Comparison of ENCODE assay signal across 12 mouse cellular contexts in genomic region chr17:56509021-56509640, GRCm38 (mm10). TPM values are rescaled to one million over a fixed set of nuclear protein-coding genes. Genes with fewer than 3 reads are reported as not detected.
DNase-seq lines count a peak whose midpoint lies in the region; ATAC-seq lines count a peak whose summit lies in the region.
"Had no signal": no experiment of that assay in that cellular context is flagged by ENCODE, and none has a peak within 500 bp of the region (broad histone marks: within the 10 kb centered on the region; RNA-seq: fewer than 3 reads in every experiment).

No protein-coding gene starts in this region.

- H3K27ac ChIP-seq in heart, embryonic 10.5 days: no peak overlapping the region
- peak overlapping the region; percentile 60 for H3K27ac ChIP-seq in midbrain, embryonic 10.5 days (replicated peaks)
- H3K27ac ChIP-seq in midbrain, embryonic 16.5 days (ENCODE audit: low read length): no peak overlapping the region
- peak overlapping the region; percentile 64 for H3K27ac ChIP-seq in hindbrain, embryonic 12.5 days
- H3K27ac ChIP-seq in neural tube, embryonic 13.5 days (replicated peaks): peak overlapping the region; percentile 53

- H3K4me1 ChIP-seq in heart, embryonic 10.5 days: peaks cover 36% of the 10 kb centered on the region
- peaks cover 56% of the 10 kb centered on the region for H3K4me1 ChIP-seq in midbrain, embryonic 10.5 days
- peaks cover 16% of the 10 kb centered on the region for H3K4me1 ChIP-seq in midbrain, embryonic 16.5 days (ENCODE audit: control insufficient read depth, insufficient read depth, low read length)
- H3K4me1 ChIP-seq in hindbrain, embryonic 12.5 days: peaks cover 38% of the 10 kb centered on the region
- peaks cover 51% of the 10 kb centered on the region for H3K4me1 ChIP-seq in neural tube, embryonic 13.5 days (replicated peaks)

- intact Hi-C loops in heart, postnatal 36 days (cut with DNase I): no loop called here

- ATAC-seq in midbrain, embryonic 16.5 days: no peak
- peak; percentile 23 for ATAC-seq in hindbrain, embryonic 12.5 days (ENCODE audit: low FRiP score)
- ATAC-seq in neural tube, embryonic 13.5 days (ENCODE audit: low read depth): peak; percentile 14; the same call in 1 of the 2 replicates

- H3K4me2 ChIP-seq in midbrain, embryonic 16.5 days (ENCODE audit: low read length): no peak overlapping the region
- H3K4me2 ChIP-seq in hindbrain, embryonic 12.5 days (replicated peaks): peak overlapping the region; percentile 27; the same call in 1 of the 2 replicates
- H3K4me2 ChIP-seq in neural tube, embryonic 13.5 days: peak overlapping the region; percentile 18; the same call in 1 of the 2 replicates

- peaks cover 7% of the 10 kb centered on the region for H3K9me3 ChIP-seq in heart, embryonic 10.5 days
- peaks cover 19% of the 10 kb centered on the region for H3K9me3 ChIP-seq in midbrain, embryonic 10.5 days (replicated peaks)
- no peaks in the 10 kb centered on the region for H3K9me3 ChIP-seq in midbrain, embryonic 16.5 days (replicated peaks; ENCODE audit: control insufficient read depth, low read length, poor library complexity, severe bottlenecking)
- no peaks in the 10 kb centered on the region for H3K9me3 ChIP-seq in hindbrain, embryonic 12.5 days (replicated peaks)
- H3K9me3 ChIP-seq in neural tube, embryonic 13.5 days: no peaks in the 10 kb centered on the region

- no peak for DNase-seq in heart, embryonic 10.5 days (ENCODE audit: low spot score)
- DNase-seq in heart, postnatal 36 days: no peak
- no peak for DNase-seq in midbrain, embryonic 10.5 days (ENCODE audit: low spot score)
- no peak for DNase-seq in spleen, adult 12 weeks (ENCODE audit: low spot score)
- no peak for DNase-seq in urinary bladder, adult 2 months (ENCODE audit: low spot score)
- DNase-seq: heart, postnatal 10 days had no signal

- H3K4me3 ChIP-seq in heart, embryonic 10.5 days: peak overlapping the region; percentile 25
- H3K4me3 ChIP-seq in midbrain, embryonic 10.5 days: peak overlapping the region; percentile 35
- no peak overlapping the region for H3K4me3 ChIP-seq in midbrain, embryonic 16.5 days (ENCODE audit: low read depth, low read length)
- no peak overlapping the region for H3K4me3 ChIP-seq in hindbrain, embryonic 12.5 days
- H3K4me3 ChIP-seq in neural tube, embryonic 13.5 days: no peak overlapping the region
- H3K4me3 ChIP-seq: left cerebral cortex, adult 2 months had no signal

- peaks cover 58% of the 10 kb centered on the region for H3K27me3 ChIP-seq in heart, embryonic 10.5 days (ENCODE audit: insufficient read depth, poor library complexity, severe bottlenecking)
- H3K27me3 ChIP-seq in midbrain, embryonic 10.5 days (ENCODE audit: low read depth, poor library complexity, severe bottlenecking): peaks cover 71% of the 10 kb centered on the region
- peaks cover 29% of the 10 kb centered on the region for H3K27me3 ChIP-seq in midbrain, embryonic 16.5 days (ENCODE audit: control insufficient read depth, insufficient read depth, low read depth, low read length)
- H3K27me3 ChIP-seq in hindbrain, embryonic 12.5 days: peaks cover 51% of the 10 kb centered on the region
- H3K27me3 ChIP-seq in neural tube, embryonic 13.5 days: peaks cover 39% of the 10 kb centered on the region

- H3K36me3 ChIP-seq in heart, embryonic 10.5 days: 0 out of 2 replicates have a peak, but pooled peaks cover 4% of the 10 kb centered on the region
- H3K36me3 ChIP-seq in midbrain, embryonic 10.5 days: no peaks in the 10 kb centered on the region
- H3K36me3 ChIP-seq in midbrain, embryonic 16.5 days (ENCODE audit: control insufficient read depth, insufficient read depth, low read length): no peaks in the 10 kb centered on the region
- H3K36me3 ChIP-seq in hindbrain, embryonic 12.5 days: no peaks in the 10 kb centered on the region
- no peaks in the 10 kb centered on the region for H3K36me3 ChIP-seq in neural tube, embryonic 13.5 days

- H3K9ac ChIP-seq in midbrain, embryonic 16.5 days (ENCODE audit: low read depth, low read length): no peak overlapping the region
- H3K9ac ChIP-seq in hindbrain, embryonic 12.5 days: 0 out of 2 replicates have a peak overlapping the region, but pooled peaks have one; percentile 10
- H3K9ac ChIP-seq in neural tube, embryonic 13.5 days: 0 out of 2 replicates have a peak overlapping the region, but pooled peaks have one; percentile 45

- WGBS in heart, embryonic 10.5 days: 33% methylated on average over 10 of the region's 10 CpGs
- 41% methylated on average over 10 of the region's 10 CpGs for WGBS in midbrain, embryonic 10.5 days
- WGBS in midbrain, embryonic 16.5 days: 29% methylated on average over 10 of the region's 10 CpGs
- 29% methylated on average over 10 of the region's 10 CpGs for WGBS in hindbrain, embryonic 12.5 days
- WGBS in neural tube, embryonic 13.5 days: 36% methylated on average over 10 of the region's 10 CpGs

RNA-seq across cellular contexts. Expression of gene Znrf4, which starts 3.1 kb away (rescaled TPM):
- not detected in 2 replicates for polyA plus RNA-seq in heart, embryonic 10.5 days (2016; fragmentation: Nextera tagmentation; extraction: Ambion mirVana)
- not detected for total RNA-seq in heart, postnatal 36 days (2021)
- polyA plus RNA-seq in midbrain, embryonic 10.5 days (2016; fragmentation: Nextera tagmentation; extraction: Ambion mirVana): not detected in 2 replicates
- polyA plus RNA-seq in midbrain, embryonic 16.5 days (2015; fragmentation: Nextera tagmentation; extraction: Ambion mirVana): not detected in 2 replicates
- not detected in 2 replicates for polyA plus RNA-seq in hindbrain, embryonic 12.5 days (2016; fragmentation: Nextera tagmentation; extraction: Ambion mirVana)
- not detected in 2 replicates for polyA plus RNA-seq in neural tube, embryonic 13.5 days (2015; fragmentation: Nextera tagmentation; extraction: Ambion mirVana)
- polyA plus RNA-seq in urinary bladder, adult 2 months (2012; rRNA removed): not detected in 2 replicates
- total RNA-seq: heart, postnatal 10 days; left cerebral cortex, adult 2 months had no signal
- polyA plus RNA-seq: C2C12; neural tube, embryonic 14.5 days had no signal

RNA-seq across cellular contexts. Expression of gene Ptprs, which starts 32.8 kb away (rescaled TPM):
- polyA plus RNA-seq in heart, embryonic 10.5 days (2016; fragmentation: Nextera tagmentation; extraction: Ambion mirVana): 50.4 and 73.5 TPM in 2 replicates
- 10 to 100 TPM; 45.8 to 47.7 TPM for total RNA-seq in heart, postnatal 36 days (2021)
- polyA plus RNA-seq in midbrain, embryonic 10.5 days (2016; fragmentation: Nextera tagmentation; extraction: Ambion mirVana): 89.7 and 131 TPM in 2 replicates
- 293 and 299 TPM in 2 replicates for polyA plus RNA-seq in midbrain, embryonic 16.5 days (2015; fragmentation: Nextera tagmentation; extraction: Ambion mirVana)
- 316 and 326 TPM in 2 replicates for polyA plus RNA-seq in hindbrain, embryonic 12.5 days (2016; fragmentation: Nextera tagmentation; extraction: Ambion mirVana)
- 251 and 260 TPM in 2 replicates for polyA plus RNA-seq in neural tube, embryonic 13.5 days (2015; fragmentation: Nextera tagmentation; extraction: Ambion mirVana)
- 313 and 341 TPM in 2 replicates for polyA plus RNA-seq in urinary bladder, adult 2 months (2012; rRNA removed)

RNA-seq across cellular contexts. Expression of gene Gm20219, which starts 45.1 kb away (rescaled TPM):
- 0.33 and 0.50 TPM in 2 replicates for polyA plus RNA-seq in heart, embryonic 10.5 days (2016; fragmentation: Nextera tagmentation; extraction: Ambion mirVana)
- total RNA-seq in heart, postnatal 36 days (2021): under 1 TPM in 1 of 2 experiments, not detected in 1; 0.22 TPM
- 0.80 and 0.89 TPM in 2 replicates for polyA plus RNA-seq in midbrain, embryonic 10.5 days (2016; fragmentation: Nextera tagmentation; extraction: Ambion mirVana)
- polyA plus RNA-seq in midbrain, embryonic 16.5 days (2015; fragmentation: Nextera tagmentation; extraction: Ambion mirVana): 0.95 and 1.3 TPM in 2 replicates
- 1.8 and 2.0 TPM in 2 replicates for polyA plus RNA-seq in hindbrain, embryonic 12.5 days (2016; fragmentation: Nextera tagmentation; extraction: Ambion mirVana)
- 1.0 and 1.7 TPM in 2 replicates for polyA plus RNA-seq in neural tube, embryonic 13.5 days (2015; fragmentation: Nextera tagmentation; extraction: Ambion mirVana)
- 15.6 and 22.1 TPM in 2 replicates for polyA plus RNA-seq in urinary bladder, adult 2 months (2012; rRNA removed)

Comparison
In these comparisons a context has a peak if more than half of its experiments do, and no peak if none do; other contexts are left out.
1. H3K27ac ChIP-seq: peak in midbrain, embryonic 10.5 days (single experiment), hindbrain, embryonic 12.5 days (single experiment) and neural tube, embryonic 13.5 days (single experiment); none in heart, embryonic 10.5 days (single experiment) and midbrain, embryonic 16.5 days (single experiment).
2. H3K4me3 ChIP-seq: peak in heart, embryonic 10.5 days (single experiment) and midbrain, embryonic 10.5 days (single experiment); none in midbrain, embryonic 16.5 days (single experiment), hindbrain, embryonic 12.5 days (single experiment) and neural tube, embryonic 13.5 days (single experiment).